In genomic region chr7:128610490-128610889, GRCm38 (mm10) we compare ENCODE assay signal across 7 mouse cellular contexts. TPM values are rescaled to one million over a fixed set of nuclear protein-coding genes. Genes with fewer than 3 reads are reported as not detected.
A peak's percentile ranks its signal among the peaks of the same experiment; 100 is the strongest.
DNase-seq lines count a peak whose midpoint lies in the region; ATAC-seq lines count a peak whose summit lies in the region.

No protein-coding gene starts in this region.

- H3K9ac ChIP-seq in lung, embryonic 15.5 days = 0 out of 2 replicates have a peak overlapping the region, but pooled peaks have one; percentile 3
- no peak overlapping the region for H3K9ac ChIP-seq in forebrain, embryonic 13.5 days
- 0 out of 2 replicates have a peak overlapping the region, but pooled peaks have one; percentile 27 for H3K9ac ChIP-seq in limb, embryonic 15.5 days
- no peak overlapping the region for H3K9ac ChIP-seq in stomach, embryonic 14.5 days (replicated peaks; ENCODE audit: low read depth, low read length)

- no peaks in the 10 kb centered on the region for H3K36me3 ChIP-seq in lung, embryonic 15.5 days
- H3K36me3 ChIP-seq in forebrain, embryonic 13.5 days (ENCODE audit: poor library complexity, severe bottlenecking) = no peaks in the 10 kb centered on the region
- no peaks in the 10 kb centered on the region for H3K36me3 ChIP-seq in limb, embryonic 15.5 days
- no peaks in the 10 kb centered on the region for H3K36me3 ChIP-seq in stomach, embryonic 14.5 days (ENCODE audit: control insufficient read depth, insufficient read depth, low read length)

- ATAC-seq in lung, embryonic 15.5 days (ENCODE audit: borderline replicate concordance, extremely low read depth, low FRiP score, low TSS enrichment) = 0 out of 2 replicates have a peak, but pooled peaks have one; percentile 6
- ATAC-seq in forebrain, embryonic 13.5 days = no peak; the same call in 1 of the 2 replicates
- no peak for ATAC-seq in limb, embryonic 15.5 days (ENCODE audit: insufficient number of reproducible peaks, low FRiP score, low TSS enrichment, low read depth)
- ATAC-seq in stomach, embryonic 14.5 days (ENCODE audit: insufficient number of reproducible peaks, insufficient read depth, low FRiP score, low read depth) = no peak

- DNase-seq in lung, postnatal 36 days = no peak
- DNase-seq in cerebellum, adult 8-10 months = no peak
- DNase-seq in kidney, adult 18-20 months = no peak

- no peaks in the 10 kb centered on the region for H3K9me3 ChIP-seq in lung, embryonic 15.5 days
- H3K9me3 ChIP-seq in forebrain, embryonic 13.5 days (replicated peaks) = no peaks in the 10 kb centered on the region
- H3K9me3 ChIP-seq in limb, embryonic 15.5 days = no peaks in the 10 kb centered on the region
- H3K9me3 ChIP-seq in stomach, embryonic 14.5 days (ENCODE audit: control insufficient read depth, low read depth, low read length) = no peaks in the 10 kb centered on the region

- H3K4me1 ChIP-seq in lung, embryonic 15.5 days = 0 out of 2 replicates have a peak, but pooled peaks cover 7% of the 10 kb centered on the region
- H3K4me1 ChIP-seq in forebrain, embryonic 13.5 days = peaks cover 15% of the 10 kb centered on the region
- H3K4me1 ChIP-seq in limb, embryonic 15.5 days = peaks cover 15% of the 10 kb centered on the region
- H3K4me1 ChIP-seq in stomach, embryonic 14.5 days (ENCODE audit: control insufficient read depth, insufficient read depth, low read length) = peaks cover 6% of the 10 kb centered on the region; the same call in 1 of the 2 replicates

- H3K27ac ChIP-seq in lung, embryonic 15.5 days = 0 out of 2 replicates have a peak overlapping the region, but pooled peaks have one; percentile 4
- H3K27ac ChIP-seq in forebrain, embryonic 13.5 days = peak overlapping the region; percentile 59
- H3K27ac ChIP-seq in limb, embryonic 15.5 days = peak overlapping the region; percentile 69
- H3K27ac ChIP-seq in stomach, embryonic 14.5 days (ENCODE audit: low read length) = peak overlapping the region; percentile 68; the same call in 1 of the 2 replicates

- 78% methylated on average over 6 of the region's 6 CpGs for WGBS in lung, embryonic 15.5 days
- 87% methylated on average over 6 of the region's 6 CpGs for WGBS in forebrain, embryonic 13.5 days
- WGBS in limb, embryonic 15.5 days = 82% methylated on average over 6 of the region's 6 CpGs
- 87% methylated on average over 6 of the region's 6 CpGs for WGBS in stomach, embryonic 14.5 days

- no peaks in the 10 kb centered on the region for H3K27me3 ChIP-seq in lung, embryonic 15.5 days
- H3K27me3 ChIP-seq in forebrain, embryonic 13.5 days = no peaks in the 10 kb centered on the region
- no peaks in the 10 kb centered on the region for H3K27me3 ChIP-seq in limb, embryonic 15.5 days
- no peaks in the 10 kb centered on the region for H3K27me3 ChIP-seq in stomach, embryonic 14.5 days (ENCODE audit: control insufficient read depth, insufficient read depth, low read length)

- peak overlapping the region; percentile 85 for H3K4me3 ChIP-seq in lung, embryonic 15.5 days
- peak overlapping the region; percentile 86 for H3K4me3 ChIP-seq in forebrain, embryonic 13.5 days
- peak overlapping the region; percentile 92 for H3K4me3 ChIP-seq in limb, embryonic 15.5 days
- peak overlapping the region; percentile 75 for H3K4me3 ChIP-seq in stomach, embryonic 14.5 days (ENCODE audit: low read depth, low read length)

- peak overlapping the region; percentile 91 for H3K4me2 ChIP-seq in lung, embryonic 15.5 days
- H3K4me2 ChIP-seq in forebrain, embryonic 13.5 days = peak overlapping the region; percentile 86
- H3K4me2 ChIP-seq in limb, embryonic 15.5 days = peak overlapping the region; percentile 86
- peak overlapping the region; percentile 23 for H3K4me2 ChIP-seq in stomach, embryonic 14.5 days (replicated peaks; ENCODE audit: low read depth, low read length)

RNA-seq across cellular contexts. Expression of gene Inpp5f, which starts 0.6 kb away (rescaled TPM):
- polyA plus RNA-seq in lung, embryonic 15.5 days (2015; fragmentation: Nextera tagmentation; extraction: Ambion mirVana) = 16.2 and 17.2 TPM in 2 replicates
- polyA plus RNA-seq in forebrain, embryonic 13.5 days (2015; fragmentation: Nextera tagmentation; extraction: Ambion mirVana) = 185 and 204 TPM in 2 replicates
- polyA plus RNA-seq in limb, embryonic 15.5 days (2015; fragmentation: Nextera tagmentation; extraction: Ambion mirVana) = 14.4 and 16.9 TPM in 2 replicates
- polyA plus RNA-seq in stomach, embryonic 14.5 days (2014; fragmentation: Nextera tagmentation; extraction: Ambion mirVana) = 33.9 and 38.6 TPM in 2 replicates

Comparison
In these comparisons a context has a peak if more than half of its experiments do, and no peak if none do; other contexts are left out.
1. H3K27ac ChIP-seq: peak in every context shown above with its lines; median percentile 69 in limb, embryonic 15.5 days; 68 in stomach, embryonic 14.5 days; 59 in forebrain, embryonic 13.5 days; 4 in lung, embryonic 15.5 days.
2. H3K4me2 ChIP-seq: peak in every context shown above with its lines; median percentile 91 in lung, embryonic 15.5 days; 86 in forebrain, embryonic 13.5 days; 86 in limb, embryonic 15.5 days; 23 in stomach, embryonic 14.5 days.
3. H3K9ac ChIP-seq: peak in lung, embryonic 15.5 days (single experiment) and limb, embryonic 15.5 days (single experiment); none in forebrain, embryonic 13.5 days (single experiment) and stomach, embryonic 14.5 days (single experiment).
4. Peak in every context shown above with its lines, with median percentiles within 50 percentile points of each other: H3K4me3 ChIP-seq.